Mouse (Mus musculus): Measurements from ENCODE around the gene Gm20388. TPM values are rescaled to one million over a fixed set of nuclear protein-coding genes. Genes with fewer than 3 reads are reported as not detected.

Gm20388 gene
- polyA plus RNA-seq, 1 experiment from 2014 or later = not detected

- no peak overlapping the region for H3K4me3 ChIP-seq (ENCODE audit: low read depth, low read length)
- no peaks in the 10 kb centered on the region for H3K4me1 ChIP-seq (replicated peaks; ENCODE audit: control insufficient read depth, insufficient read depth, low read length)
- no peaks in the 10 kb centered on the region for H3K27me3 ChIP-seq (replicated peaks; ENCODE audit: control insufficient read depth, insufficient read depth, low read length)
- no peak overlapping the region for H3K27ac ChIP-seq (ENCODE audit: low read depth, low read length)
- 0 out of 2 replicates have a peak, but pooled peaks cover 6% of the 10 kb centered on the region for H3K36me3 ChIP-seq (ENCODE audit: control insufficient read depth, insufficient read depth)
- no peak overlapping the region for H3K9ac ChIP-seq (ENCODE audit: low read depth, low read length)
- TF ChIP-seq CTCF (IDR thresholded peaks at IDR 0.05; ENCODE audit: low read depth) = no peak
- H3K4me2 ChIP-seq (replicated peaks; ENCODE audit: low read depth) = no peak overlapping the region
- no peaks in the 10 kb centered on the region for H3K9me3 ChIP-seq (ENCODE audit: control insufficient read depth)
- WGBS = 76% methylated on average over 17 of the region's 17 CpGs
- no peak for ATAC-seq
These were observed 1660.2 kb downstream of the Gm20388 start for GRCm38 (mm10) chr8:121570801-121571200.

DNA sequence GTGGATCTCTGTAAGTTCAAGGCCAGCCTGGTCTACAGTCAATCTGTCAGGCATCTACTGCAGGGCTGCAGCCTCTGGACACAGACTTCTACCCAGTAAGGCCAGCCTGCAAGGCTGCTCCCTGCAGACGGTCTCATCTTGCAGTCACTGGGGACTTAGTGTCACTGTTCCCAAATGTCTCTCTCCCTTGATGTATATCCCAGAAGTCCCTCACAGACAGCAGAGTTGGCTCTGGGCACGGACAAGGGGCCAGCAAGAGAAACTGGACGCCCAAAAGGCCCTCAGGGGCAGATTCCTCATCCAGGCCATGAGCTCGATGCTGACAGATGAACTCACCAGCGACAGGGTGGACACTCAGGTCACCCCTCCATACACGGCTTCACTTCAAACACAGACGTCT, 1661.5 kb downstream of the Gm20388 start:
- WGBS = 78% methylated on average over 7 of the region's 7 CpGs

GRCm38 (mm10) chr8:121573275-121573674, 1662.6 kb downstream of the Gm20388 start:
- Histone ChIP-seq H3K9me3 (ENCODE audit: control insufficient read depth) (no peaks in the 10 kb centered on the region), H3K27ac (ENCODE audit: low read depth, low read length) (no peak overlapping the region), H3K27me3 (replicated peaks; ENCODE audit: control insufficient read depth, insufficient read depth, low read length) (no peaks in the 10 kb centered on the region), H3K9ac (ENCODE audit: low read depth, low read length) (no peak overlapping the region), H3K36me3 (ENCODE audit: control insufficient read depth, insufficient read depth) (no peaks in the 10 kb centered on the region), H3K4me1 (replicated peaks; ENCODE audit: control insufficient read depth, insufficient read depth, low read length) (no peaks in the 10 kb centered on the region; the same call in 1 of the 2 replicates), H3K4me3 (ENCODE audit: low read depth, low read length) (no peak overlapping the region), H3K4me2 (replicated peaks; ENCODE audit: low read depth) (no peak overlapping the region)
- 31% methylated on average over 3 of the region's 3 CpGs for WGBS
- ATAC-seq = peak; percentile 74
- TF ChIP-seq CTCF (IDR thresholded peaks at IDR 0.05; ENCODE audit: low read depth) = no peak

More for the DNA sequence above, 1661.5 kb downstream of the Gm20388 start:
- no peak for ATAC-seq
- no peaks in the 10 kb centered on the region for H3K36me3 ChIP-seq (ENCODE audit: control insufficient read depth, insufficient read depth)
- no peak for TF ChIP-seq CTCF (IDR thresholded peaks at IDR 0.05; ENCODE audit: low read depth)
- H3K9me3 ChIP-seq (ENCODE audit: control insufficient read depth) = no peaks in the 10 kb centered on the region
- no peak overlapping the region for H3K9ac ChIP-seq (ENCODE audit: low read depth, low read length)
- no peak overlapping the region for H3K4me2 ChIP-seq (replicated peaks; ENCODE audit: low read depth)
- no peak overlapping the region for H3K27ac ChIP-seq (ENCODE audit: low read depth, low read length)
- no peaks in the 10 kb centered on the region for H3K27me3 ChIP-seq (replicated peaks; ENCODE audit: control insufficient read depth, insufficient read depth, low read length)
- no peak overlapping the region for H3K4me3 ChIP-seq (ENCODE audit: low read depth, low read length)
- no peaks in the 10 kb centered on the region for H3K4me1 ChIP-seq (replicated peaks; ENCODE audit: control insufficient read depth, insufficient read depth, low read length)

DNA sequence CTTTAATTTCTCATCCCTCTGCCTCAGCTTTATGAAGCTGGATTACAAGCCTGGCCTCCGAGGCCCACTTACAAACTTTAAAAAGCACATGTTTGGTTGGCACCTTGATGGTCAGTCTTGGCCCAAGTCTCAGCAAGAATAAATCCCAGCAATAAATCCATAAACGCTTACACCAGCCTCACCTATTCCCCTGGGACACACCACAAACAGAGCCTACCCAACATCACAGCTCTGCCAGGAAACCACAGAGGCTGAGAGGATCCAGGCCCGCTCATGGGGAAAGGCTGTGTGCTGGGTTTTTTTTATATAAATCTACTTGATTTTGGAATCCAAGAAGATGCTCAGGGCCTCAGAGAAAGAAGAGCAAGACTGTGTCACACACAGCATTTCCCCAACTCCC, 1665.0 kb downstream of the Gm20388 start:
- Histone ChIP-seq H3K9ac (ENCODE audit: low read depth, low read length) (no peak overlapping the region), H3K27ac (ENCODE audit: low read depth, low read length) (no peak overlapping the region), H3K4me1 (replicated peaks; ENCODE audit: control insufficient read depth, insufficient read depth, low read length) (peaks cover 2% of the 10 kb centered on the region), H3K36me3 (ENCODE audit: control insufficient read depth, insufficient read depth) (no peaks in the 10 kb centered on the region), H3K4me2 (replicated peaks; ENCODE audit: low read depth) (no peak overlapping the region), H3K4me3 (ENCODE audit: low read depth, low read length) (no peak overlapping the region), H3K27me3 (replicated peaks; ENCODE audit: control insufficient read depth, insufficient read depth, low read length) (no peaks in the 10 kb centered on the region), H3K9me3 (ENCODE audit: control insufficient read depth) (no peaks in the 10 kb centered on the region)
- ATAC-seq = no peak
- TF ChIP-seq CTCF (IDR thresholded peaks at IDR 0.05; ENCODE audit: low read depth) = no peak
- 66% methylated on average over 3 of the region's 3 CpGs for whole genome bisulfite sequencing

DNA sequence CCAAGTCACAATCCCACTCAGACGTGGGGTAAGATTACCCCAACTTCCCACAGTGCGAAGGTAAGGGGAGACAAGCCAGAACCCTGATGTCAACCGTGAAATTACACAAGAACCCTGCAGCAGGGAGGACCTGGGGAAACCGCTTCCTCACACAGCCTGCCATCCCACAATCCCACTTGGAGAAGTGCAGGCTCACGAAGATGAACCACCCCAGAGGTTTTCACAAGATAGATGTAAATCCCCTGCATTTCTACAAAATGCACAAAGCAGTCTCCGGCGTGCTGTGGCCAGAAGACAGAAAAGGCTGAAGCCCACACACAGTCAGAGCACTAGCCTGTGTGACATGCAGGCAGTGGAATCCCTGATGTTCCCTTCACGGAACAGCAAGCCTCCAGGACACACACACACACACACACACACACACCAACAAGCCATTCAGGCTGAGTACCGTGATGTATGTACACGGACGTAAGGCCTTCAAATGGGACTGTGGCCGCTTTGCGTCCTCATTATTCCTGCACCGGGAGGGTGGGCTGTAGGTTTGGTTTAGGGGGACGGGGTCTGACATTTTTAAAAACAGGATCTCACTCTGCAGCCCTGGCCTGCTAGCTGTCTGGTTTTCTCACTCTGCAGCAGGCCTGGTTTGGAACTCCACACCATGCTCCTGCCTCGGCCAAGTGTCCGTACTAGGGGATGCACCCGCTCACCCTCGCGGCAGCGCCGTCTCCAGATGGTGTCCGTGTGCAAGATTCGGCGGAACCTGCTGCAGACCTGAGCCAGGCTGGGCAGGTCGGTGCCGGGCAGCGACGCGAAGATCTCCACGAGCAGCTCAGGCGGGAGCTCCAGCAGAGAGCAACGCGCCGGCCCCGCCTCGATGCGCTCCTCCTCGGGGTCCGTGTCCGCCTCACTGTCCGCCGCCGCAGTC, 1667.4 kb downstream of the Gm20388 start:
- Histone ChIP-seq H3K4me2 (replicated peaks; ENCODE audit: low read depth) (peak overlapping the region; percentile 87), H3K9ac (ENCODE audit: low read depth, low read length) (peak overlapping the region; percentile 43), H3K36me3 (ENCODE audit: control insufficient read depth, insufficient read depth) (no peaks in the 10 kb centered on the region), H3K27me3 (replicated peaks; ENCODE audit: control insufficient read depth, insufficient read depth, low read length) (no peaks in the 10 kb centered on the region), H3K4me1 (replicated peaks; ENCODE audit: control insufficient read depth, insufficient read depth, low read length) (peaks cover 4% of the 10 kb centered on the region), H3K4me3 (ENCODE audit: low read depth, low read length) (peak overlapping the region; percentile 78), H3K9me3 (ENCODE audit: control insufficient read depth) (no peaks in the 10 kb centered on the region), H3K27ac (ENCODE audit: low read depth, low read length) (peak overlapping the region; percentile 74)
- no peak for TF ChIP-seq CTCF (IDR thresholded peaks at IDR 0.05; ENCODE audit: low read depth)
- no peak; the same call in 1 of the 2 replicates for ATAC-seq
- WGBS = 1% methylated on average over 42 of the region's 44 CpGs

DNA sequence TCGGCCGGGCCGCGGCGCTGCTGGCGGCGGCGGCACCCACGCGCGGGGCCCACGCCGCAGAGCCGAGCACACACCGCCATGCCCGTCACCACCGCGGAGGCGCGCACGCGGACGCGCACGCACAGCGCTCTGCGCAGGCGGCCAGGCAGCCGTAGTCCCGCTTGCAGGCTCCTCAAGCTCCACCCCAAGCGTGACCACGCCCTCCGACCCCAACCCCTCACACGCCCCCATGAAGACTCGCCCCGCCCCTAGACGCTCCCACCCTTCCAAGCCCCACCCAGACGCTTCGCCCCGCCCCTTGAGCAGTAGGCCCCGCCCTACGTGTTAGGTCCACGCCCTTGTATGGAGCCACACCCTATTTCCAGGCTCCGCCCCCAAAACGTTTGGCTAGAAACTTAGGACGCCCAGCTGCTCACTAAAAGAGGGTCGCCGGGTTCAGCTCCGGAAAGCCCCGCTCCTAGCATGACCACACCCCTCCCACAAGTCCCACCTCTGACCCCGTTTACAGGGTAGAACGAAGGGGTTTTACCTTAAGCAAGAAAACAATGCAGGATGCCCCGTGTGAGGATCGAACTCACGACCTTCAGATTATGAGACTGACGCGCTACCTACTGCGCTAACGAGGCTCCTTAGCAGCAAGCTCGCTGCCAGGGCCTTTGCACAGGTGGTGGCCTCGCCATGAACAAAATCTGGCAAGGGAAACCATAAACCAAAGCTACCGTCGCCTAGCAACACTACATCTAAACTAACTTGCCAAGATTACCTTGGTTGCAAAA, 1668.2 kb downstream of the Gm20388 start, which contains the start of gene Fbxo31:
Fbxo31 (minus strand) TSS at position 131 of the 776 bp plus-strand sequence.
- Histone ChIP-seq H3K36me3 (ENCODE audit: control insufficient read depth, insufficient read depth) (no peaks in the 10 kb centered on the region), H3K9me3 (ENCODE audit: control insufficient read depth) (no peaks in the 10 kb centered on the region), H3K4me1 (replicated peaks; ENCODE audit: control insufficient read depth, insufficient read depth, low read length) (peaks cover 4% of the 10 kb centered on the region), H3K4me3 (ENCODE audit: low read depth, low read length) (peak within 1 kb of the TSS; percentile 78), H3K27ac (ENCODE audit: low read depth, low read length) (peak within 1 kb of the TSS; percentile 74), H3K4me2 (replicated peaks; ENCODE audit: low read depth) (peak within 1 kb of the TSS; percentile 87), H3K27me3 (replicated peaks; ENCODE audit: control insufficient read depth, insufficient read depth, low read length) (no peaks in the 10 kb centered on the region), H3K9ac (ENCODE audit: low read depth, low read length) (peak within 1 kb of the TSS; percentile 43)
- TF ChIP-seq CTCF (IDR thresholded peaks at IDR 0.05; ENCODE audit: low read depth) = no peak
- WGBS = under 1% methylated on average over 49 of the region's 63 CpGs
- peak; percentile 91 for ATAC-seq
